Mouse (Mus musculus) neural tube, embryonic 11.5 days (tissue): ENCODE measurements around the gene Wdr26. TPM values are rescaled to one million over a fixed set of nuclear protein-coding genes. Genes with fewer than 3 reads are reported as not detected.

Source experiments
- ATAC-seq: fragments of 200-750 bp; cut with Nextera tagmentation; 2 replicates; pipeline ENCODE4 v1.8.0; 2017; ENCODE audit warnings: moderate number of reproducible peaks, mild to moderate bottlenecking, moderate TSS enrichment, moderate library complexity; ENCODE audit not compliant: insufficient read depth, low FRiP score, low TSS enrichment
- DNase-seq: peaks from one replicate; pipeline ENCODE4 v3.0.0-alpha.2; 2015; ENCODE audit warnings: low spot score
- H3K27ac ChIP-seq: fragments of 300-500 bp; sonication (generic); 2 replicates; pipeline ENCODE4 v1.5.1; 2014; ENCODE audit warnings: low read depth, mild to moderate bottlenecking, low read length
- H3K27me3 ChIP-seq: fragments of 300-500 bp; sonication (generic); 2 replicates; pipeline ENCODE4 v1.6.1; 2014; ENCODE audit warnings: mild to moderate bottlenecking, low read length, mixed read lengths; ENCODE audit not compliant: control insufficient read depth, insufficient read depth
- H3K36me3 ChIP-seq: fragments of 300-500 bp; sonication (generic); 2 replicates; pipeline ENCODE4 v1.6.1; 2014; ENCODE audit warnings: mild to moderate bottlenecking, low read length, moderate library complexity, mixed read lengths; ENCODE audit not compliant: control insufficient read depth, insufficient read depth
- H3K4me1 ChIP-seq: fragments of 300-500 bp; sonication (generic); 2 replicates; pipeline ENCODE4 v1.6.1; 2014; ENCODE audit warnings: low read length, mixed read lengths; ENCODE audit not compliant: control insufficient read depth, insufficient read depth
- H3K4me2 ChIP-seq: fragments of 300-500 bp; sonication (generic); 2 replicates; pipeline ENCODE4 v1.6.1; 2014; ENCODE audit warnings: low read depth, mild to moderate bottlenecking, moderate library complexity
- H3K4me3 ChIP-seq: fragments of 300-500 bp; sonication (generic); 2 replicates; pipeline ENCODE4 v1.5.1; 2014; ENCODE audit warnings: low read depth, low read length
- H3K9ac ChIP-seq: fragments of 300-500 bp; sonication (generic); 2 replicates; pipeline ENCODE4 v1.6.1; 2014; ENCODE audit warnings: mild to moderate bottlenecking, low read length
- H3K9me3 ChIP-seq: fragments of 300-500 bp; sonication (generic); 2 replicates; pipeline ENCODE4 v1.6.1; 2016; ENCODE audit warnings: low read length; ENCODE audit not compliant: control insufficient read depth
- WGBS: fragments of 180-500 bp; shearing (Covaris S2); extraction: QIAGEN DNeasy Blood & Tissue Kit; methylation state at CpG from one replicate; pipeline ENCODE4 v1.1.7; 2014; 5-methylcytosine and 5-hydroxymethylcytosine counted together
- polyA plus RNA-seq: library from polyadenylated mRNA; unstranded; fragments of >200 nt; fragmentation: Nextera tagmentation; extraction: Ambion mirVana; gene quantifications from 2 replicates; pipeline ENCODE4 v1.2.1, GENCODE M21; 2014

The Wdr26 gene
- polyA plus RNA-seq, 1 experiment from 2014 or later = 37.8 TPM

DNA sequence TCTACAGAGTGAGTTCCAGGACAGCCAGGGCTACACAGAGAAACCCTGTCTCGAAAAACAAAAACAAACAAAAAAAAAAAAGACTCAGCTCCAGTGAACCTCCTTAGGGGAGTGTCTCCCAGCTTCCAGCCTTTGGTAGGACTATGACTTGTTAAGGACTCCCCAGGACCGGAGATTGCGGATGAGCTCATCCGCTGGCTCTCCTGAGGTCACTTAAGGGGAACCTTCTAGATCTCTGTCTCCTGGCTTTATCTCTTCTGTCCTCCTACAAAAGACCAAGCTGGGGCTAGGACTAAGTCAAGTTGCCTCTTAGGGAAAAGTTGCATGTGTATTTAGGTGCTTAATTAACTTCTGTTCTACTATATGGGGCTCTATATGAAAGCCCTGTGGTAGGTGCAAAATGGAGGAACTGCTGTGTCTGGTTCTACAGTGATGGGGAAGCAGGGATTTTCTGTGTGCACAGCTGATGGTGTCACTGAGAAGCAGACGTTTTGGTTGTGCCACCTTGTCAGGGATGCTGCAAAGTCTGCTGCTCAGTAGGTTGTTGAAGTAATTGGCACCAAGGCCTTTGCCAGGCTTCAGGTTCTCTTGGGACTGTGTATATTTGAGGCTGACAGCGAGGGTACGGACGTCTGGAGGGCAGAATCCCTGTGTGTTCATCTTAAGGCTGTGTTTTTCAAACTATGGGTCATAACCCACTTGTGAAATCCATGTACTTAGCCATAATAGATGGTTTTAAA lies 2.7 kb upstream of the Wdr26 start:
- no peaks in the 10 kb centered on the region; the same call in 1 of the 2 replicates for H3K36me3 ChIP-seq
- no peak for ATAC-seq
- DNase-seq = no peak
- no peak overlapping the region for H3K9ac ChIP-seq
- peaks cover 12% of the 10 kb centered on the region for H3K4me1 ChIP-seq
- no peak overlapping the region for H3K4me3 ChIP-seq
- H3K27ac ChIP-seq = no peak overlapping the region
- WGBS = 86% methylated on average over 8 of the region's 8 CpGs
- H3K9me3 ChIP-seq = no peaks in the 10 kb centered on the region
- H3K27me3 ChIP-seq = no peaks in the 10 kb centered on the region
- H3K4me2 ChIP-seq = no peak overlapping the region

DNA sequence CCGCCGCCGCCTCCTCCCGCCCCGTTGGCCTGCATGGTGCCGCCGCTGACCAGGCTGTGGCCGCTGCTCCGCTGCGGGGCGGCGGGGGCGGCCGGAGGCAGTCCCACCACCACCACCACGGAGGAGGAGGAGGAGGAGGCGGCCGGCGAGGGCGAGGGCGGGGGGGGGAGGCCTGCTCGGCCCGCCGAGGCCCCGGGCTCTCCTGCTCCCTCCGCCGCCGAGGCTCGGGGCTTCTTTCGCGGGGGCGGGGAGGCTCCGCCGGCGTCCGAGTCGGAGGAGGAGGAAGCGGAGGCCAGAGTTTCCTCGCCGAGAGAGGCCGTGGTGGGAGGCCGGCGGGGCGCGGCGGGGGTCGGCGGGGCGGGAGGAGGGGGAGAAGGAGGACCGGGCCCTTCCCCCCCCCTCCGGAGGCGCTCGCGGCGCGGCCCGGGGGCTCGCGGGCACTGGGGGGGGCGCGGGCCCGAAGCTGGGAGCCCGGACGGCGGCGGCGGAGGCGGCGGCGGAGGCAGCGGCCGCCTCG lies 340 bp downstream of the Wdr26 start:
- H3K9ac ChIP-seq = peak overlapping the region; percentile 94
- peak overlapping the region; percentile 77 for H3K27ac ChIP-seq
- peak overlapping the region; percentile 100 for H3K4me3 ChIP-seq
- DNase-seq (no peak), ATAC-seq (peak; percentile 43)
- no peaks in the 10 kb centered on the region for H3K9me3 ChIP-seq
- peak overlapping the region; percentile 90 for H3K4me2 ChIP-seq
- WGBS = 0% methylated on average over 1 of the region's 72 CpGs
- peaks cover 13% of the 10 kb centered on the region for H3K4me1 ChIP-seq
- peaks cover 4% of the 10 kb centered on the region for H3K36me3 ChIP-seq
- H3K27me3 ChIP-seq = no peaks in the 10 kb centered on the region

- peak overlapping the region; percentile 100 for H3K4me3 ChIP-seq
- DNase-seq = peak; percentile 54
- H3K4me2 ChIP-seq = peak overlapping the region; percentile 90
- H3K27ac ChIP-seq = peak overlapping the region; percentile 77
- H3K36me3 ChIP-seq = peaks cover 4% of the 10 kb centered on the region
- no peaks in the 10 kb centered on the region for H3K9me3 ChIP-seq
- H3K27me3 ChIP-seq = no peaks in the 10 kb centered on the region
- H3K4me1 ChIP-seq = peaks cover 13% of the 10 kb centered on the region
- peak; percentile 43 for ATAC-seq
- under 1% methylated on average over 34 of the region's 56 CpGs for WGBS
- peak overlapping the region; percentile 94 for H3K9ac ChIP-seq
These were observed 999 bp downstream of the Wdr26 start for GRCm38 (mm10) chr1:181210601-181211402.

- H3K9ac ChIP-seq = peak overlapping the region; percentile 94
- peak overlapping the region; percentile 100 for H3K4me3 ChIP-seq
- no peak overlapping the region for H3K27ac ChIP-seq
- peaks cover 13% of the 10 kb centered on the region for H3K4me1 ChIP-seq
- peaks cover 4% of the 10 kb centered on the region for H3K36me3 ChIP-seq
- 22% methylated on average over 4 of the region's 4 CpGs for WGBS
- DNase-seq (no peak), ATAC-seq (no peak)
- no peaks in the 10 kb centered on the region for H3K27me3 ChIP-seq
- peak overlapping the region; percentile 90 for H3K4me2 ChIP-seq
- H3K9me3 ChIP-seq = no peaks in the 10 kb centered on the region
These were observed 1.7 kb downstream of the Wdr26 start for GRCm38 (mm10) chr1:181210147-181210546.

- H3K4me2 ChIP-seq = no peak overlapping the region
- H3K36me3 ChIP-seq = peaks cover 28% of the 10 kb centered on the region
- H3K27ac ChIP-seq = no peak overlapping the region
- no peak overlapping the region for H3K9ac ChIP-seq
- no peak overlapping the region for H3K4me3 ChIP-seq
- H3K27me3 ChIP-seq = no peaks in the 10 kb centered on the region
- H3K4me1 ChIP-seq = no peaks in the 10 kb centered on the region
- ATAC-seq = no peak
- no peak for DNase-seq
- no peaks in the 10 kb centered on the region for H3K9me3 ChIP-seq
- WGBS = 92% methylated on average over 4 of the region's 4 CpGs
These were observed 12.4 kb downstream of the Wdr26 start for GRCm38 (mm10) chr1:181199446-181199845.

- Histone ChIP-seq H3K4me1 (no peaks in the 10 kb centered on the region), H3K27me3 (no peaks in the 10 kb centered on the region), H3K4me3 (no peak overlapping the region), H3K27ac (no peak overlapping the region), H3K36me3 (peaks cover 30% of the 10 kb centered on the region), H3K4me2 (no peak overlapping the region), H3K9ac (no peak overlapping the region), H3K9me3 (no peaks in the 10 kb centered on the region)
- no peak for DNase-seq
- WGBS = 94% methylated on average over 4 of the region's 4 CpGs
- ATAC-seq = no peak
These were observed 22.9 kb downstream of the Wdr26 start for GRCm38 (mm10) chr1:181188925-181189324.

- Histone ChIP-seq H3K4me1 (no peaks in the 10 kb centered on the region), H3K27me3 (no peaks in the 10 kb centered on the region), H3K9me3 (no peaks in the 10 kb centered on the region), H3K4me2 (no peak overlapping the region), H3K36me3 (peaks cover 6% of the 10 kb centered on the region; the same call in 1 of the 2 replicates), H3K4me3 (no peak overlapping the region), H3K9ac (no peak overlapping the region), H3K27ac (no peak overlapping the region)
- ATAC-seq = no peak
- no peak for DNase-seq
- 83% methylated on average over 8 of the region's 8 CpGs for WGBS
These were observed 41.6 kb downstream of the Wdr26 start for GRCm38 (mm10) chr1:181170210-181170609.

DNA sequence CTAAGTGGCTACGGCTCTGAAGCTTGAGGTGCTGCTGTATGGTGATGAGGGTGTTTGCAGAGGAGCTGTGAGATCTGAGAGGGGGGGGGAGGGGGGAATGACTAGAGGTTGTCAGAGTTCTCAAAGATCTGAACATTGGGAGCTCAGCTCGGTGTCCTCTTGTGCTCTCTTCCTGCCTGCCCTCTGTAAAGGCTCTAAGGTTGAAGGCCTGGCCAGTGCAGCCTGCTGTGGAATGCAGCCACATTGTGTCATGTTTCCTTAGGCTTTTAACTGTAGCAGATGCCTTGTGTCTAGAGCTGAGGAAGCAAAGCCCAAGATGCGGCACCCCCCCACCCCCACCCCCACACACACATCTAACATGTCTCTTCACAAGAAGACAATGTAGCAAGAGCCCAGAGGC lies 43.4 kb downstream of the Wdr26 start:
- ATAC-seq (no peak), DNase-seq (no peak)
- H3K9me3 ChIP-seq = no peaks in the 10 kb centered on the region
- peaks cover 16% of the 10 kb centered on the region for H3K36me3 ChIP-seq
- H3K4me2 ChIP-seq = no peak overlapping the region
- WGBS = 88% methylated on average over 3 of the region's 3 CpGs
- H3K9ac ChIP-seq = no peak overlapping the region
- H3K27me3 ChIP-seq = no peaks in the 10 kb centered on the region
- H3K4me3 ChIP-seq = no peak overlapping the region
- no peak overlapping the region for H3K27ac ChIP-seq
- H3K4me1 ChIP-seq = no peaks in the 10 kb centered on the region
